Mouse (Mus musculus): ENCODE data around the gene Nup88. TPM values are rescaled to one million over a fixed set of nuclear protein-coding genes. Genes with fewer than 3 reads are reported as not detected.

Gene Nup88
- 83.4 and 102 TPM in 2 replicates for polyA plus RNA-seq (2012)

DNA sequence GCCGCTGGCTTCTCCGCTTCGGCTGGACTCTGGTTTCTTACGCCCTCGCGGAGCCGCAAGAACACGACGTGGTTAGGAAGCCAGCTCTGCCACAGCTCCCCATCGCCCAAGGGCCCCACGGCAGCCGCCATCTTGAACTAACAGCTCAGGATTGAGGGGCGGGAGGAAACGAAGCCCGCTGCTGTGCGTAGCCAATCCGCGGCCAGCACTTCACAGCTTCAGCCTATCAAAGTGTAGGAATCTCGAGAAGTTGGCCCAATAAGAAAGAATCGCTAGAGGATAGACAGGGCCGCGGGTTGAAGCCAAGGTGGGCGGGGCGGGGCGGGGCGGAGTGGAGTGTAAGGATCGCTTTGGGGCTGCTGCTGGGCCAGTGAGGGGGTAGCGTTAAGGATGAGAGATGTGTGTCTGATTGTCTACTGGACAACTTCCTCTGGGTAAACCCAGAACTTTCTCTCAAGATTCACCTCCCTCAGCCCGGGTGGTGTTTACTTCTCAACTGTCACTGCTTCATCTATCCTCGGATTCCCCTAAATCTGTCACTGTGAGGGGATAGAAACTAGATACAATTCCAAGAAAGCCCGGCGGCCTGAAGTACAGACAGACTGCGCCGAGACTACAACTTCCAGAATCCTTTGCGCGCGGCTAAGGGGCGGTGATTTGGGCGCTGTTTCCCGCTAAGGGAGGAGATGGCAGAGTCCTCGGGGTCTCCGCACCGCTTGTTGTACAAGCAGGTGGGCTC lies at the start of gene Nup88, which contains the start of gene Rpain:
Gene Nup88, minus strand, starts transcription at position 153 of the 739 bp plus-strand sequence.
Gene Rpain, plus strand, starts transcription at position 393 of the 739 bp plus-strand sequence.
- no peak for TF ChIP-seq GATA1 (IDR thresholded peaks at IDR 0.05; ENCODE audit: low read length)

DNA sequence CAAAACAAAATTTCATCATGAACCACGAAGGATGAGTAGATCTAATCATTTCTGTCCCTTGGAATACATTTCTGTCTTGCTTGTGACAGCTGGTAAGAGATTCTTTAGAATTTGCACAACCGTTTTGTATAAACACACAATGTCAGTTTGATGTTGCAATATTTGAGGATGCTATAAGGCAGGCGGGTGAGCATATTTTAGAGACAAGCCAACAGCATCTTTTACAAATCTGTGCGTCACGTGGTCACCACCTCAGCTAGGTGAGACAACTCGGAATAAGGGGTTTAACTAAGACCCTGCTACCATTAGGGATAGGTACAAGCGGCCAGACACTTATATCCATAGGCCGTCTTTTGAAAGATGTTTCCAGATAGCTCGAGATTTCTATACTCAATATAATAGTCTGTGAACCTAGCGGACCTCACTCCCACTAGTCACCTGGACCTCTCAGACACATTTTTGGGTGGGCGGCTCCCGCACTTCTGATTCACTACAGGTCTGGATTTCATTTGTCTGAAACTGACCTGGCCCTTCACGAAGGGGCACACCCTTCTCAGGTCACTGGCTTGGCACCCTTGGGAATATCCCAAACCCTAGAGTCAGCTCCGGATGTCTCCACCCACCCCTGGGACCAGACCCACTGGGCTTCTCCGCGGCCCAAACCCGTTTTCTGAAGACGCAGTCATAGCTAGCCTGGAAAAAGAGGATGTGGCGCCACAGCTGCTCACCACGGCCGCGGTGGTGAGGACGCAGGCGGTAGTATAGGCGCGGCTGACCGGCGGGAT lies 48.8 kb upstream of the Nup88 start:
- no peak for TF ChIP-seq GATA1 (IDR thresholded peaks at IDR 0.05; ENCODE audit: low read length)

DNA sequence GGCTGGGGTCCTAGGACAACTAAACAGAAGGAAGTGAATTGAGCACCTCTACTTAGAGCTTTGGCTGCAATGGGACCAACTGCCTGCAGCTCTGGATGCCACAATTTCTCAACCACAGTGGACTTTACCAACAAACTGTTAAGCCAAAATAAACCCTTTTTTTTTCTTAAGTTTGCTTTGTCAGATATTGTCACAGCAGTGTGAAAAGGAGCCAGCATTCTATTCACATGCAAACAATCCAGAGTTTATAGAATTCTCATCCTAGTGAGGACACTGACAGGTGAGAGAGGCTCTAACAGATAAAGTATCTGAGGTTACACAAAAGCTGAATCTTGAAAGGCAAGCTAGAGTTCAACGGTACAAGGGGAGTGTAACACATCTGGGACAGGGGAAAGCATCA lies 47.3 kb upstream of the Nup88 start:
- TF ChIP-seq GATA1 (IDR thresholded peaks at IDR 0.05; ENCODE audit: low read length) = no peak

- no peak for TF ChIP-seq GATA1 (IDR thresholded peaks at IDR 0.05; ENCODE audit: low read length)
Measured at GRCm38 (mm10) chr11:71012743-71013142, 43.0 kb upstream of the Nup88 start.

DNA sequence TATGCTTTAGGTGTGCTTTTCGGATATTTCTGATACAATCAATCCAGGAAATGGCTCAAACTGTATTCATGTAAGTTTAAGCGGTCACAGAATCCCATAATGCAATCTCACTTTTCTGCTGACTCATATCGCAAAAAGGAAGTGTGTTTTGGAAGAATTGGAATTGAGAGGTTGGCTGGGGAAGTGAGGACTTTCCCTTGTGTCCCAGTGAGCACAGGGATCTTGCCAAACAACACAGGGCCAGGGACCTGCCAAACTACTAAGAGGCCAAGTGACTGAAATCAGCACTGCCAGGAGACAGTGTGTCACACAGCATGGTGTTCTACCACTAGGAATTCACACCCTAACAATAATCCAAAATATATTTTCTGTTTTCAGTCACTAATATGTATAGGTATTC lies 38.5 kb upstream of the Nup88 start:
- TF ChIP-seq GATA1 (IDR thresholded peaks at IDR 0.05; ENCODE audit: low read length) = no peak

DNA sequence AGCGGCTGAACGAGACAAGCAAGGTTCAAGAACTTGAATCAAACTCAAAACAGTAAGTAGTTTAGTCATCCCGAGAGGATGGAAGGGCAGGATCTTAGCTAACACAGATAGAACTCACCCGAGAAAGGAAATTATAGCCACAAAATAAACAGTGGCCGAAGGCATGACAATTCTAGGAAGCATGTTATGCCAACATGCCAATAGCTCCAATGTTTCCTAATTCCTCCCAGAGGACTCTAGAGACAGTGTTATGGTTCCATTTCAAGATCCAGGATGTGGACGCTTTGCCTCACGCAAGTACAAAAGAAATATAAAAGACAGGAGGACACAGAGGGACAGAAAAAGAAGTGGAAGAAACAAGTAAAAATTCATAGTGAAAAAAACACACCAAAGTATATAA lies 38.1 kb upstream of the Nup88 start:
- TF ChIP-seq GATA1 (IDR thresholded peaks at IDR 0.05; ENCODE audit: low read length) = no peak

DNA sequence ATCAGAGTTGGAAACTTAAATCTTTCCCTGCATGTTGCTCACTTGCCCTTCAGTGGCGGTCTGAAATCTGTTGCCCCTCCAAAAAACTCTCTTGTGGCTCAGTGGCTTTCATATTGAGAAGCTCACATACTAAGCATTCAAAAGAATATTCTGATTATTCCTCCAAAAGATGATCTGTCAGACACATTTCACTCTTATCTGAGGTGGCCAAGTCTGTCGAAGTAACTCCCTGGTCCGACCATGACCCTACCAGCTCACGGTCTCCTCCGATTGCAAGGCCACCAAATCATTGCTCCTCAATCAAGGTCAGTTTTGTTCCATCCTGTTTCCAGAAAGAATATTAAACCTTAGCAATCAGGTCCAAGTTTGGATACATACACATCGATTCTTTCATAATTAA lies 37.3 kb upstream of the Nup88 start:
- no peak for TF ChIP-seq GATA1 (IDR thresholded peaks at IDR 0.05; ENCODE audit: low read length)

DNA sequence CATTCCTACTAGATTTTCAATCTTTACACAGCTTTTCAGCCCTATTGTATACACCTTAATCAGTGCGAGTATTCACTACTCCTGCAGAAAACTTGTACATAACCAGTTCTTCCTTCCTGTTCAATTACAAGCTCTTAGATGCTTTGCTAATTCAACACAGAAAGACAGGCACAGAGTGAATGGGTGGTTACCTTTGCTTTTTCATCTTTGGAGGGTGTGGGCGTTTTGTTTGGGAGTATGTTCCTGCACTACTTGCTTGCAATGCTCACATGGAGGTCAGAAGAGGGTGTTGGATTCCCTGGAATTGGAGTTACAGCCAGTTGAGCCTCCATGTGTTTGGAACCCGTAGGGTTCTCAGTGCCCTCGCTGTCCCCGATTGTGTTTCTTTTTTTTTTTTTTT lies 35.3 kb upstream of the Nup88 start:
- TF ChIP-seq GATA1 (IDR thresholded peaks at IDR 0.05; ENCODE audit: low read length) = no peak

- no peak for TF ChIP-seq GATA1 (IDR thresholded peaks at IDR 0.05; ENCODE audit: low read length)
Measured at GRCm38 (mm10) chr11:71004316-71004773, 34.6 kb upstream of the Nup88 start, which contains the start of gene Dhx33. Gene Dhx33 (minus strand): TSS chr11:71004437.

GRCm38 (mm10) chr11:71003611-71004315 lies 34.0 kb upstream of the Nup88 start:
- TF ChIP-seq GATA1 (IDR thresholded peaks at IDR 0.05; ENCODE audit: low read length) = no peak

GRCm38 (mm10) chr11:71001167-71001566 lies 31.4 kb upstream of the Nup88 start:
- no peak for TF ChIP-seq GATA1 (IDR thresholded peaks at IDR 0.05; ENCODE audit: low read length)

DNA sequence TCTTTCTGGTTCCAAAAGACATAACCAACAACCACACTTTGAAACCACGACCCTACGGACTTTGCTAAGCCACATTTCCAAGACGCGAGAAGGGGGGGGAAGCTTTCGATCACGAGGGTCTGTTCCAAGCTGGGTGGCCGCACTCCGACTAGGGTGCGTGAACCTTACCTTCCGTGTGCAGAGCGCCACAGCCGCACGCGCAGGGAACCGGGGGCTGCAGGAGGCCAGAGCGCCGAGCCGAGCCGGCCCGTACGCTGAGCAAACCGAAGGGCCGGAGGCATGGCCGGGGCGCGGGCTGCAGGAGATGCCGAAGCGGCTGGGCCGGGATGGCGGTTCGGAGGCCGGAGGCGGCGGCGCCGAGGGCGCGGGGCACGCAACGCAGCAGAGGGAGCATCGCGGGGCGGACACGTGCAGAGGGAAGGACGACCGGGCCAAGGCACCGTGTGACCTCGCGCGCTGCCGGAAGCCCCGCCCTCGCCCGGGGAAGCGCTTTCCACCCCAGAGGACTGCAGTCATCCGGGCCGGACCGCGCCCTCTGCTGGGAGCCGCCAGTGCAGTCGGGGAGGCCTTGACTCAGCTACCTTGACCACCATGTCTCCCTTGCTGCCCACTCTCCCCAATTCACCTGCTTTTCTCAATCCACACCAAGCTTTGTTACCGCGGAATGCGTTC lies 12.9 kb upstream of the Nup88 start, which contains the start of gene C1qbp:
Gene C1qbp, minus strand, starts transcription at position 470 of the 672 bp plus-strand sequence.
- TF ChIP-seq GATA1 (IDR thresholded peaks at IDR 0.05; ENCODE audit: low read length) = no peak

DNA sequence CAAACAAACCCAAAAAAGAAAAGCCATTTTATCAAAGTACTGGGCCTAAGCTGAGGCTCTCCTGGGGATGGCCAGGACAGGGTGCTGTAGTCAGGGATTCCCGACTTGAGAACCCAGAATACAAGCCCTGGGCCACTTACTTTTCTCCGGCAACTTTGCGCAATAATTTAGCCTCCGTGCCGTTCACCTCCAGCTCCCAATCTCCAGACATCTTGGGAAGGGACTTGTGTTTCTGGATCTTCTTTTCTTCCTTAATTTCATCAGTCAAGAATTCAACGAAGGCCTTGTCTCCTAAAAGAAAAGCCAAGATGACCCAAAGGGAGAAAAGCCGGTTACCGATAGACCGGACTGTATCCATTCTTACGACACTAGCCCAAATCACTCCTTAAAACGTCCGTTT lies 12.3 kb upstream of the Nup88 start:
- TF ChIP-seq GATA1 (IDR thresholded peaks at IDR 0.05; ENCODE audit: low read length) = no peak

DNA sequence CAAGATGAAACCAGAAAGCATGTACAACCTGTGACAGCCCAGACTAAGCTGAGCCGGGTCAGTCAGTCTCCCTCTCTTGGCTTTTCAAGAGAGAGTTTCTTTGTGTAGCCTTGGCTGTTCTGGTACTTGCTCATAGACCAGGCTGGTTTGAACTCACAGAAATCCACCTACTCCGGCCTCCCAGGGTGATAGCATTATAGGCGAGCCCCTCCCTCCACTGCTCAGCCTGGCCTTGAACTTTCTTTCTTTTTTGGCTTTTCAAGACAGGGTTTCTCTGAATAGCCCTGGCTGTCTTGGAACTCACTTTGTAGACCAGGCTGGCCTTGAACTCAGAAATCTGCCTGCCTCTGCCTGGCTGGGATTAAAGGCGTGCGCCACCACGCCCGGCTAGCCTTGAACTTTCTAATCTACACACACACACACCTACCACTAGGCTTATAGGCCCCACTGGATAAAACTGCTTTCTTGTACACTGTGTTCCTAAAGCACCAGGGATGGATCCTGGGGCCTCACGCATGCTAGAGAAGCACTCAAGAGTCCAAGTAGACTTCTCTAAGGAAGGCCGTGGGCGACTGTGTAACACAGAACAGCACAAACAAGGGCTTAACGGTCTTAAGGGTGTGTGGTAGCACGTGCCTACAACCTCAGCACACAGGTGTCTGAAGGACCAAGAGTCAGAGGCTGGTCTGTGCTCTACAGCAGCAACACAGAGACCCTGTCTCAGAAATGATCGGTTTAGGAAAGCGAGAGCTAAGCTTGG lies 11.2 kb upstream of the Nup88 start:
- TF ChIP-seq GATA1 (IDR thresholded peaks at IDR 0.05; ENCODE audit: low read length) = no peak

Measured in G1E-ER4 (cell line).